Mouse (Mus musculus) cerebellum, adult 9-10 months (tissue): ENCODE results near the gene Sprr2a1.
"Not testable (repeated sequence)": the region's sequence is repeated elsewhere in the genome, so short reads cannot be mapped to it uniquely, and the experiment has no call there.

Experiments
- DNase-seq: peaks from one replicate; pipeline ENCODE4 v3.0.0; 2022

Sprr2a1 gene

GRCm38 (mm10) chr3:92215569-92215968 lies at the start of gene Sprr2a1, which contains the start of gene Sprr2a2:
Gene Sprr2a1 (plus strand): TSS chr3:92215799.
Gene Sprr2a2 (plus strand): TSS chr3:92215920.
- not testable (repeated sequence) for DNase-seq

DNA sequence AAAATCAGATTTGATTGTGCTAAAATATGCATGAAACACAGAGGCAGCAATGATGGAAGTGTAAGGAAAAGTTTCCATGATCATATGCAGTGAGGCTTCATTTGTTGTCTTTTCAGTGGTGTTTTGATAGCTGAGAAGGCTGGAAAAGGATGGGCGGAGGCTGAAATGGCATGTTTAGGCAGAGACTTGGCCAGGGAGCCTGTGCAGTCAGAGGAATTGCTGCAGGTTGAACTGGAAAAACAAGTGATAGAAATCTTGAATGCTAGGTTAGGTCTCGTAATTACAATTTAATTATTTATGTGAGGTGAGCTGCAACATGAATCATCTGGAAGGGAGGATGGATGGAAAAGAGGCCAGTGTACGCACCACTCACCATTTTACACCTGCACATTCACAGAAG lies 45.8 kb upstream of the Sprr2a1 start:
- no peak for DNase-seq

- no peak for DNase-seq
Measured at GRCm38 (mm10) chr3:92176880-92177279, 38.7 kb upstream of the Sprr2a1 start.

DNA sequence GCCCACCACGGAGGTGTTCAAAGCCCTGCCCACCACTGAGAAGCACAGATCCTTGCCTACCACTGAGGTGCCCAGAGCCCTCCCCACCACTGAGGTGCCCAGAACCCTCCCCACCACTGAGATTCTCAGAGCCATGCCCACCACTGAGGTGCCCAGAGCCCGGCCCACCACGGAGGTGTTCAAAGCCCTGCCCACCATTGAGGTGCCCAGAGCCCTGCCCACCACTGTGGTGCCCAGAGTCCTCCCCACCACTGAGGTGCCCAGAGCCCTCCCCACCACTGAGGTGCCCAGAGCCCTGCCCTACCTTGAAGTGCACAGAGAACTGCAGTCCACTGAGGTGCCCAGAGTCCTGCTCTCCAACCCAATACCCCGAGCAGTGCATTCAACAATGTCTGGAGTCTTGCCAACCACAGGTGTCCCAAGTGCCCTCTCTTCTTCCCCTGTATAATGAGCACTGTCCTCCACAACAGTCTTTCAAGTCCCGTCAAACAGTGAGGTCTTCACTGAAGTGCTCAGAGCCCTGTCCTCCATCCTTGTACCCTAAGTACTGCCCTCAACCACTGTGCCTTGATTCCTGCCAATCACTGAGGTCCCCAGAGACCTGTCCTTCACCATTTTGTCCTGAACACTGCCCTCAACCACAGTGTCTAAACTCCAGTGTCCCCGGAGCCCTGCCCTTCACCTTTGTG lies 19.9 kb upstream of the Sprr2a1 start:
- DNase-seq: no peak

GRCm38 (mm10) chr3:92211133-92211925 lies 4.3 kb upstream of the Sprr2a1 start:
- DNase-seq: not testable (repeated sequence)

- DNase-seq: not testable (repeated sequence)
Measured at GRCm38 (mm10) chr3:92212059-92212458, 3.5 kb upstream of the Sprr2a1 start.

DNA sequence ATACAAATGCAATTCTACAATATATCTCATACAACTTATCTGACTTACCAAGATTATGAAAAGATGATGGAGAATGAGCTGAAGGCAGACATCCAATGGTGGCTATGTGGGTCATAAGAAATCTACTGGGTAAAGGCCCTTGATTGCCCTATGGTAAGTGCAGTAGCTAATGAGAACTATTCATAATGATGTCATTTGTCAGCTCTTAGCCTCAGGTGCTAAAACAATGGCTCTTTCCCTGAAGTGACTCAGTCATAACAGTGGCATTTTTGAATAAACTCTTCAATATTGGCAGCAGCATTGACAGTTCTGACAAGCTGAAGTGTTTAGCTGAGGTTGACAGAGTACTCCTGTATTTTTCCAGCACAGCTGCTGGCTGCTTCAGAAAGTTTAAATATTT lies 1.9 kb upstream of the Sprr2a1 start:
- not testable (repeated sequence) for DNase-seq

- DNase-seq: not testable (repeated sequence)
Measured at GRCm38 (mm10) chr3:92219031-92219430, 3.4 kb downstream of the Sprr2a1 start.

DNA sequence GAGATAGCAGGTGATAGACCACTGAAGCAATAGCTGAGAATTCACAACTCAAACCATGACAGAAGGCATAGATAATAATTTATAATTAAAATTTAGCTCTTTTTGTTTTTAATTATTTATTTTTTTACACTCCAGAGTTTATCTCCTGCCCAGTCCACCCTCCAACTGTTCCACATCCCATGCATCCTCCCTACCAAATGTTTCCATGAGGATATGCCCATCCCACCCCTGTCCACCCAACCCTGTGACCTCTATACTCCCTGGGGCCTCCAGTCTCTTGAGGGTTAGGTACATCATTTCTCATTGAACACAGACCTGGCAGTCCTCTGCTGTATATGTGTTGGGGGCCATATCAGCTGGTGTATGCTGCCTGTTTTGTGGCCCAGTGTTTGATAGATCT lies 8.1 kb downstream of the Sprr2a1 start:
- DNase-seq: not testable (repeated sequence)

- DNase-seq: not testable (repeated sequence)
Measured at GRCm38 (mm10) chr3:92227410-92227809, 11.8 kb downstream of the Sprr2a1 start.

DNA sequence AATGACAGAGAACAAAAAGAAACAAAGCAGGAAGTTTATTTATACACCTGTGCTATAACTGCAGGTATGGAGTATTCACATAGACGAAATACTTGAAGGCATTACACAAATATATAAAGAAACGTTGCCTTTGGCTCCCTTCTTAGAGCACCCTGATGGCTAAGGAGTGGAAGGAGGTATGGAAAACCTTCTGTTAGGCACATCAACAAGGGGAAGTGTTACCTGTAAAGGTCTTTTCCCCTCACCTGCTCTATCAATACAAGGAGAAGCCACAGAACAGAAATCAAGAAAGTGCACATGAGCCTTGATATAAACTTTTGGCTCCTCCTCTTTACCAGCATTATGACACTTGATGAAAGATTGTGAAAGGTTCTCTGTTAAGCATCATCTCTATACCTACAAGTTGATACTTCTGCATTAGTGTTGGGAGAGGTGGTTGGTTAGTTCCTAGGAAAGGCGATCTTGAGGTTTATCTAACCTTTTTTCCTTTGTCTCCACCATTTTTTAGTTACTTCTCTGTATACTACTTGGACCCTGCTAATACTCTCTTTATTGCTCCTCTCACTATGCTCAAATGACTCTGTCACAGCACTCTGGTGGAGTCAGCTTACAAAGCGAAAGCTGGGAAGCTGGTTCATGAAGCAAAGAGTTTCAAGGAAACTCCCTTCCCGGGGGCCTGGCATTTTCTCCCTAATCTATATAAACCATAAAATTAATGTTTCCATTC lies 21.0 kb downstream of the Sprr2a1 start:
- not testable (repeated sequence) for DNase-seq

DNA sequence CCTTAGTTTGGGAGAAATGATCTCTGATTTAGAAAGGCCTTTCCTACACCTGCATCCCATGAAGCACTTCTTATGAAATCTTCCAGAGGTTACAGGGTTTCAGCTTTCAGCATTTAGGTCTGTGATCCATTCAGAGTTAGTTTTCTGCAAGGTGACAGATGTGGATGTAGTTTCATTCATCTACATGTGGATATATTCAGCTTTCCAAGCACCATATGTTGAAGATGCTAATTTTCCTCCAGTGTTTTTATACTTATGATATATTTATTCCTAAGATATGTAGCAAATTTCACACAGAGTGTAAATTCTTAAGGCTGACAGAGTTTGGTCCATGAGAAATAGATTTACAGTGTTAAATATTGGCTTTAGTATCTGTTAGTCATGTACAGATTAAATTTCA lies 23.1 kb downstream of the Sprr2a1 start:
- DNase-seq: not testable (repeated sequence)

GRCm38 (mm10) chr3:92239197-92239596 lies 23.6 kb downstream of the Sprr2a1 start:
- not testable (repeated sequence) for DNase-seq

DNA sequence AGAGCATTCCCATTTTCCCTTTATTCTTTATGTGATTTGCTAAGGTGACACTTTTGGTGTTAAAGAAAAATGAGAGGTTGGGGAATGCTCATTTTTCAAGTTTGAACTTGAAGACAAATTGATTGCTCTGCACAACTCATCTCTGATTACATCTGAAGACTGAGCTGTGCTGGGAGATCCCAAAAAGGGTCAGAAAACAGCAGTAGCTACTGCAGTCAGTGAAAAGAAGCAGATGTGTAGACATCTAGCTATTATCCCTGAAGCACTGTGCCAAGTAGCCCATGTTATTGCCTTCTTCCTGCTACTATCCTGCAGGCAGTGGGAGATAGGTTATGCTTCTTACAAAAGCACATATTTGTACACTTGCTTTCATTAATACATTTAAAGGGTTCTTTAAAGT lies 29.2 kb downstream of the Sprr2a1 start:
- not testable (repeated sequence) for DNase-seq

- DNase-seq: not testable (repeated sequence)
Measured at GRCm38 (mm10) chr3:92246245-92246644, 30.6 kb downstream of the Sprr2a1 start.

- DNase-seq: not testable (repeated sequence)
Measured at GRCm38 (mm10) chr3:92248494-92248893, 32.9 kb downstream of the Sprr2a1 start.

GRCm38 (mm10) chr3:92250450-92250849 lies 34.9 kb downstream of the Sprr2a1 start:
- not testable (repeated sequence) for DNase-seq

DNA sequence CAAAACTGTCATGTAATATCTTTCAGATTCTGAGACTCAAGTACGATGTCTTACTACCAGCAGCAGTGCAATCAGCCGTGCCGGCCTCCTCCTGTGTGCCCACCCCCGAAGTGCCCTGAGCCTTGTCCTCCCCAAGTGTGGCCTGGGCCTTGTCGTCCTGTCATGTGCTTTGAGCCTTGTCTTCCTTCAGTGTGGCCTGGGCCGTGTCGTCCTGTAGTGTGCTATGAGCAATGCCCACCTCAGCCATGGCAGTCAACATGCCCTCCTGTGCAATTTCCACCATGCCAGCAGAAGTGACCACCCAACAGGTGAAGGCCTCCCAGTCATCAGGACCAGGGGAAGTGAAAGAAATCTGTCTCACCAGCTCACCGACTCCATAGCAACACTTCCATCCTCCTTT lies 38.3 kb downstream of the Sprr2a1 start:
- DNase-seq: not testable (repeated sequence)

DNA sequence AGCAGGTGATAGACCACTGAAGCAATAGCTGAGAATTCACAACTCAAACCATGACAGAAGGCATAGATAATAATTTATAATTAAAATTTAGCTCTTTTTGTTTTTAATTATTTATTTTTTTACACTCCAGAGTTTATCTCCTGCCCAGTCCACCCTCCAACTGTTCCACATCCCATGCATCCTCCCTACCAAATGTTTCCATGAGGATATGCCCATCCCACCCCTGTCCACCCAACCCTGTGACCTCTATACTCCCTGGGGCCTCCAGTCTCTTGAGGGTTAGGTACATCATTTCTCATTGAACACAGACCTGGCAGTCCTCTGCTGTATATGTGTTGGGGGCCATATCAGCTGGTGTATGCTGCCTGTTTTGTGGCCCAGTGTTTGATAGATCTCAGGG lies 42.9 kb downstream of the Sprr2a1 start:
- DNase-seq: not testable (repeated sequence)

DNA sequence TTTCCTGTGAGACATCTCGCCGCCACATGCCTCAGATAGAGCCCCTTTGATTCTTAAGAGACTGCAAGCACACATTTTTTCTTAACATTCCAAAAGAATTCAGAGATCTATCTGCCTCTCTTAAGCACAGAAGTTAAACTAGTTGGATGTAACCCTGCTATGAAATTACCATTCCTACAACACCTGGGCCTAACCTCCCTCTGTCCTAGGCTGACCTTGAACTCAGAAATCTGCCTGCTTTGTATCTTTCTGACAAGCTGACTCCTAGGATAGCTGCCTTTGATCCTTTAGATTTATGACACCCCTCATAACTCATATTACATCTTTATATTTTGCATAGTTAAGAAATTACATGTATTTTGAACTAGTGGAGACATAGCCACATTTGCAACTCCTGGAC lies 47.9 kb downstream of the Sprr2a1 start:
- not testable (repeated sequence) for DNase-seq
